Mouse (Mus musculus): Measurements from ENCODE around the gene Sdhaf1. TPM values are rescaled to one million over a fixed set of nuclear protein-coding genes. Genes with fewer than 3 reads are reported as not detected.

Sdhaf1 gene
- polyA plus RNA-seq, 1 experiment: 13.4 TPM

DNA sequence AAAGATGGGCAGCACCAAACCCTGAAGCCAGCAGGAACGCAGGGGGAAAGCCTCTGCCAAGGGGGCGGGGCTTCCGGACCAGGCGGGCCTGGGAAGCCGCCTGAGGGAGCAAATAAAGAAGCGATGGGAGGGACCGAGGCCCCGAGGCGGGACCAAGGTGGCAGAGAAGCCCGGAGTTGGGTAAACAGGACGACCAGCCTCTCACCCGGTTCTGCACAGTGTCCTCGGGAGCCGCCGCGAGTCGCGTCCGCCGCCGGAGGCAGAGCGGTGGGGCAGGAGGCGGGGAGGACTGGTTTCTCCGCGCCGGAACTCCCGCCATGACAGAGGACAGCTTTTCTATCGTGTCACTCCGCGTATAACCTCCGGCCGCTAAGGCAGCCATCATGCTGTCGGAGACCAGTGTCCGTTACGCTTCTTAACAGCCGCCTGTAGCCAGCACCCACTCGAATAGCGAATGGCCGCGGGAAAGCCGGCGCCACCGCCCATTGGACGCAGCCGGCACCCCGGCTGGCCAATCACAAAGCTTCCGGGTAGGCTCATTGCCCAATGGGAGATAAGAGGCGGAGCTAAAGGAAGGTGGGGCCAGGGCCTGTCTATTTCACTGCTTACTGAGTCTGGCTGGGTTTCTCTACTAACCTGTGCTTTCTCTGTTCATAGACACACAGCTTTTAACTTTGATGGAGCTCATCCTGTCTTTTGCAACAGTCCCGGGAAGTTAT, 43.6 kb downstream of the Sdhaf1 start, which contains the start of the genes Thap8 and Wdr62:
TSS of gene Thap8 (plus strand) at position 144 of the 719 bp plus-strand sequence.
TSS of gene Wdr62 (minus strand) at position 469 of the 719 bp plus-strand sequence.
- under 1% methylated on average over 49 of the region's 49 CpGs for WGBS
- Histone ChIP-seq H3K4me1 (ENCODE audit: control insufficient read depth, insufficient read depth, insufficient read length) (no peaks in the 10 kb centered on the region), H3K4me3 (ENCODE audit: extremely low read depth, insufficient read depth, insufficient read length) (peak within 1 kb of the TSS; percentile 99), H3K27me3 (ENCODE audit: control insufficient read depth, insufficient read depth, low read length) (no peaks in the 10 kb centered on the region), H3K27ac (ENCODE audit: insufficient read depth, low read length) (peak within 1 kb of the TSS; percentile 93), H3K36me3 (ENCODE audit: control insufficient read depth, insufficient read depth, low read length) (no peaks in the 10 kb centered on the region)
- DNase-seq (ENCODE audit: low read depth in 1 of 2, low spot score in 2 of 2): peak; percentile 87 to 90
- TF ChIP-seq POLR2A (IDR thresholded peaks at IDR 0.05; ENCODE audit: low read depth, low read length) (peak; percentile 19; the same call in 1 of the 2 replicates), CTCF (IDR thresholded peaks at IDR 0.05; ENCODE audit: extremely low read depth, insufficient read depth, insufficient read length, insufficient replicate concordance) (no peak)

DNA sequence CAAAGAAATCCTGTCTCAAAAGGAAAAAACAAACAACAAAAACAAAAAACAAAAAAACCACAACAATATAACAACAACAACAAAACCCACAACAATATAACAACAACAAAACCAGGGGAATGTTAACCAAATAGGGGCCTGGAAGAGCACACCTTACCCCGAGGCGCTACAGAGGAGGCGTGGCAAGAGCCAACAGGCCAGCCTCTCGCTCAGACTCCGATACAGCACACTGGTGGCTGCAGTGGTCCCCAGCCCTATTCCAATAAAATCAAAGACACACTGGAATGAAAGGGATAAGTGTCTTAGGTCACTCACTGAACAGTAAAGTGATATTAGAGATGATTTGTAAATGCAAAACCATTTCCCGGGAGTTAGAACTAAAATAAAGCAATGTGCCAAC, 44.2 kb downstream of the Sdhaf1 start:
- TF ChIP-seq POLR2A (IDR thresholded peaks at IDR 0.05; ENCODE audit: low read depth, low read length) (no peak), CTCF (IDR thresholded peaks at IDR 0.05; ENCODE audit: extremely low read depth, insufficient read depth, insufficient read length, insufficient replicate concordance) (no peak)
- Histone ChIP-seq H3K4me3 (ENCODE audit: extremely low read depth, insufficient read depth, insufficient read length) (peak overlapping the region; percentile 99; the same call in 1 of the 2 replicates), H3K27ac (ENCODE audit: insufficient read depth, low read length) (no peak overlapping the region), H3K36me3 (ENCODE audit: control insufficient read depth, insufficient read depth, low read length) (no peaks in the 10 kb centered on the region), H3K4me1 (ENCODE audit: control insufficient read depth, insufficient read depth, insufficient read length) (no peaks in the 10 kb centered on the region), H3K27me3 (ENCODE audit: control insufficient read depth, insufficient read depth, low read length) (no peaks in the 10 kb centered on the region)
- 3% methylated on average over 6 of the region's 6 CpGs for WGBS
- DNase-seq (ENCODE audit: low read depth in 1 of 2, low spot score in 2 of 2): no peak

- DNase-seq (ENCODE audit: low read depth in 1 of 2, low spot score in 2 of 2): no peak
These were observed 44.8 kb downstream of the Sdhaf1 start for GRCm38 (mm10) chr7:30278911-30279310.

GRCm38 (mm10) chr7:30274383-30274782, 49.3 kb downstream of the Sdhaf1 start:
- no peaks in the 10 kb centered on the region for H3K36me3 ChIP-seq (ENCODE audit: control insufficient read depth, insufficient read depth, low read length)
- TF ChIP-seq POLR2A (IDR thresholded peaks at IDR 0.05; ENCODE audit: low read depth, low read length) (no peak), CTCF (IDR thresholded peaks at IDR 0.05; ENCODE audit: extremely low read depth, insufficient read depth, insufficient read length, insufficient replicate concordance) (no peak)
- no peak for DNase-seq (ENCODE audit: low read depth in 1 of 2, low spot score in 2 of 2)
- H3K27ac ChIP-seq (ENCODE audit: insufficient read depth, low read length): no peak overlapping the region
- WGBS: 89% methylated on average over 6 of the region's 6 CpGs
- H3K27me3 ChIP-seq (ENCODE audit: control insufficient read depth, insufficient read depth, low read length): no peaks in the 10 kb centered on the region
- no peak overlapping the region for H3K4me3 ChIP-seq (ENCODE audit: extremely low read depth, insufficient read depth, insufficient read length)
- no peaks in the 10 kb centered on the region for H3K4me1 ChIP-seq (ENCODE audit: control insufficient read depth, insufficient read depth, insufficient read length)

More at GRCm38 (mm10) chr7:30278911-30279310, 44.8 kb downstream of the Sdhaf1 start:
- Histone ChIP-seq H3K4me1 (ENCODE audit: control insufficient read depth, insufficient read depth, insufficient read length) (no peaks in the 10 kb centered on the region), H3K36me3 (ENCODE audit: control insufficient read depth, insufficient read depth, low read length) (no peaks in the 10 kb centered on the region), H3K27ac (ENCODE audit: insufficient read depth, low read length) (no peak overlapping the region), H3K4me3 (ENCODE audit: extremely low read depth, insufficient read depth, insufficient read length) (no peak overlapping the region), H3K27me3 (ENCODE audit: control insufficient read depth, insufficient read depth, low read length) (no peaks in the 10 kb centered on the region)
- WGBS: 66% methylated on average over 2 of the region's 2 CpGs
- TF ChIP-seq POLR2A (IDR thresholded peaks at IDR 0.05; ENCODE audit: low read depth, low read length) (no peak), CTCF (IDR thresholded peaks at IDR 0.05; ENCODE audit: extremely low read depth, insufficient read depth, insufficient read length, insufficient replicate concordance) (no peak)

Other genes starting within 250 kb of the Sdhaf1 start
- 0.16 TPM in 1 of 2 replicates, not detected in the other for gene Gm26920, start 233.5 kb downstream of the Sdhaf1 start, polyA plus RNA-seq (2012; rRNA removed)
- gene Zfp566, start 233.4 kb downstream of the Sdhaf1 start, polyA plus RNA-seq (2012; rRNA removed): 1.1 and 2.2 TPM in 2 replicates
- 9.3 and 11.3 TPM in 2 replicates for gene Zfp260, start 229.1 kb downstream of the Sdhaf1 start, polyA plus RNA-seq (2012; rRNA removed)
- 0.92 and 1.9 TPM in 2 replicates for gene Zfp382, start 202.0 kb downstream of the Sdhaf1 start, polyA plus RNA-seq (2012; rRNA removed)
- gene Zfp146, start 154.1 kb downstream of the Sdhaf1 start, polyA plus RNA-seq (2012; rRNA removed): 7.3 and 8.8 TPM in 2 replicates
- 0.43 and 0.52 TPM in 2 replicates for gene Cox7a1, start 139.8 kb downstream of the Sdhaf1 start, polyA plus RNA-seq (2012; rRNA removed)
- gene Capns1, start 125.1 kb downstream of the Sdhaf1 start, polyA plus RNA-seq (2012; rRNA removed): 414 and 469 TPM in 2 replicates
- gene Polr2i, start 91.9 kb downstream of the Sdhaf1 start, polyA plus RNA-seq (2012; rRNA removed): 51.5 and 60.8 TPM in 2 replicates
- gene Tbcb, start 91.6 kb downstream of the Sdhaf1 start, polyA plus RNA-seq (2012; rRNA removed): 21.5 and 24.6 TPM in 2 replicates
- gene Ovol3, start 88.2 kb downstream of the Sdhaf1 start, polyA plus RNA-seq (2012; rRNA removed): 0.13 TPM in 1 of 2 replicates, not detected in the other
- 0.14 and 0.18 TPM in 2 replicates for gene Thap8, start 43.8 kb downstream of the Sdhaf1 start, polyA plus RNA-seq (2012; rRNA removed)
- gene Wdr62, start 43.5 kb downstream of the Sdhaf1 start, polyA plus RNA-seq (2012; rRNA removed): 15.7 and 21.5 TPM in 2 replicates
- 10.0 and 13.2 TPM in 2 replicates for gene Clip3, start 32.2 kb downstream of the Sdhaf1 start, polyA plus RNA-seq (2012; rRNA removed)
- gene Alkbh6, start 15.2 kb downstream of the Sdhaf1 start, polyA plus RNA-seq (2012; rRNA removed): 86.3 and 144 TPM in 2 replicates
- 14.7 and 21.1 TPM in 2 replicates for gene Syne4, start 9.1 kb downstream of the Sdhaf1 start, polyA plus RNA-seq (2012; rRNA removed)
- gene E130208F15Rik, start 2.2 kb downstream of the Sdhaf1 start, polyA plus RNA-seq (2012; rRNA removed): 0.58 and 0.89 TPM in 2 replicates
- gene Lrfn3, start 38.9 kb upstream of the Sdhaf1 start, polyA plus RNA-seq (2012; rRNA removed): 2.7 and 3.2 TPM in 2 replicates
- gene Tyrobp, start 89.9 kb upstream of the Sdhaf1 start, polyA plus RNA-seq (2012; rRNA removed): 569 and 738 TPM in 2 replicates
- 178 and 278 TPM in 2 replicates for gene Hcst, start 96.0 kb upstream of the Sdhaf1 start, polyA plus RNA-seq (2012; rRNA removed)
- gene Nfkbid, start 97.8 kb upstream of the Sdhaf1 start, polyA plus RNA-seq (2012; rRNA removed): 55.1 and 70.8 TPM in 2 replicates
- gene Aplp1, start 121.6 kb upstream of the Sdhaf1 start, polyA plus RNA-seq (2012; rRNA removed): 1.9 and 2.3 TPM in 2 replicates
- 0.14 and 0.49 TPM in 2 replicates for gene Kirrel2, start 133.8 kb upstream of the Sdhaf1 start, polyA plus RNA-seq (2012; rRNA removed)
- gene Nphs1, start 134.4 kb upstream of the Sdhaf1 start, polyA plus RNA-seq (2012; rRNA removed): 1.8 and 2.4 TPM in 2 replicates
- gene Prodh2, start 169.7 kb upstream of the Sdhaf1 start, polyA plus RNA-seq (2012; rRNA removed): 0.04 TPM in 1 of 2 replicates, not detected in the other
- gene Arhgap33, start 211.2 kb upstream of the Sdhaf1 start, polyA plus RNA-seq (2012; rRNA removed): 18.4 and 26.5 TPM in 2 replicates
- gene Hspb6, start 228.3 kb upstream of the Sdhaf1 start, polyA plus RNA-seq (2012; rRNA removed): 10.7 and 12.1 TPM in 2 replicates
- 8.5 and 10.8 TPM in 2 replicates for gene Proser3, start 228.4 kb upstream of the Sdhaf1 start, polyA plus RNA-seq (2012; rRNA removed)
- gene Lin37, start 235.9 kb upstream of the Sdhaf1 start, polyA plus RNA-seq (2012; rRNA removed): 34.9 and 36.4 TPM in 2 replicates
- gene U2af1l4, start 239.4 kb upstream of the Sdhaf1 start, polyA plus RNA-seq (2012; rRNA removed): 31.6 and 36.5 TPM in 2 replicates
- 3.1 and 4.4 TPM in 2 replicates for gene Gm49396, start 239.4 kb upstream of the Sdhaf1 start, polyA plus RNA-seq (2012; rRNA removed)
- gene Psenen, start 239.7 kb upstream of the Sdhaf1 start, polyA plus RNA-seq (2012; rRNA removed): 85.2 and 86.9 TPM in 2 replicates
- 17.0 and 19.0 TPM in 2 replicates for gene Igflr1, start 241.5 kb upstream of the Sdhaf1 start, polyA plus RNA-seq (2012; rRNA removed)